Mouse (Mus musculus) olfactory bulb, adult 2 months (tissue): Measurements from ENCODE around the gene Endov. TPM values are rescaled to one million over a fixed set of nuclear protein-coding genes. Genes with fewer than 3 reads are reported as not detected.

Source experiments
- H3K27ac ChIP-seq: fragments of 200-500 bp; 2 replicates; pipeline ENCODE4 v1.5.1; 2012; ENCODE audit warnings: low read depth, low read length; ENCODE audit not compliant: insufficient read depth
- H3K4me1 ChIP-seq: fragments of 200-500 bp; 2 replicates; pipeline ENCODE4 v1.6.1; 2012; ENCODE audit warnings: low read length; ENCODE audit not compliant: control insufficient read depth, insufficient read depth
- H3K4me3 ChIP-seq: fragments of 200-500 bp; 2 replicates; pipeline ENCODE4 v1.5.1; 2012; ENCODE audit warnings: mild to moderate bottlenecking, low read depth, low read length, moderate library complexity; ENCODE audit not compliant: insufficient read depth
- CTCF ChIP-seq: fragments of 200-500 bp; IDR thresholded peaks from 2 replicates; pipeline ENCODE4 v1.5.1; 2012; ENCODE audit warnings: low read depth, mild to moderate bottlenecking, low read length, moderate library complexity; ENCODE audit not compliant: insufficient read depth
- POLR2A ChIP-seq: fragments of 200-500 bp; IDR thresholded peaks from 2 replicates; pipeline ENCODE4 v1.6.1; 2012; ENCODE audit warnings: mild to moderate bottlenecking, low read depth, low read length, moderate library complexity; ENCODE audit not compliant: insufficient read depth
- WGBS: fragments of 180-500 bp; shearing (Covaris S2); methylation state at CpG from one replicate; pipeline ENCODE4 v1.1.7; 2018; 5-methylcytosine and 5-hydroxymethylcytosine counted together
- polyA plus RNA-seq: library from polyadenylated mRNA; stranded (reverse); fragments of >200 nt; gene quantifications from 2 replicates; pipeline ENCODE4 v1.2.4, GENCODE M21; 2012; ENCODE audit warnings: low replicate concordance; ENCODE audit not compliant: missing spikeins, insufficient read depth, insufficient read length

Gene Endov
- polyA plus RNA-seq, 1 experiment: not detected

- Histone ChIP-seq H3K4me3 (no peak overlapping the region), H3K4me1 (peaks cover 28% of the 10 kb centered on the region), H3K27ac (no peak overlapping the region)
- WGBS: 82% methylated on average over 5 of the region's 5 CpGs
- no peak for TF ChIP-seq POLR2A
- no peak for TF ChIP-seq CTCF
Observed at GRCm38 (mm10) chr11:119542886-119543285, 51.7 kb downstream of the Endov start.

GRCm38 (mm10) chr11:119543816-119544517, 52.8 kb downstream of the Endov start:
- Histone ChIP-seq H3K4me3 (no peak overlapping the region), H3K4me1 (peaks cover 39% of the 10 kb centered on the region), H3K27ac (no peak overlapping the region)
- TF ChIP-seq CTCF (no peak), POLR2A (no peak)
- 79% methylated on average over 15 of the region's 16 CpGs for WGBS

- Histone ChIP-seq H3K4me1 (peaks cover 46% of the 10 kb centered on the region), H3K27ac (no peak overlapping the region), H3K4me3 (no peak overlapping the region)
- TF ChIP-seq CTCF: no peak
- no peak for TF ChIP-seq POLR2A
- whole genome bisulfite sequencing: 88% methylated on average over 15 of the region's 15 CpGs
Observed at GRCm38 (mm10) chr11:119544518-119545105, 53.5 kb downstream of the Endov start.

- peak overlapping the region; percentile 24 for H3K4me3 ChIP-seq
- 81% methylated on average over 3 of the region's 3 CpGs for WGBS
- no peak overlapping the region for H3K27ac ChIP-seq
- H3K4me1 ChIP-seq: peaks cover 48% of the 10 kb centered on the region
- TF ChIP-seq CTCF (no peak), POLR2A (no peak)
Observed at GRCm38 (mm10) chr11:119545281-119545680, 54.1 kb downstream of the Endov start.

- Histone ChIP-seq H3K4me1 (peaks cover 48% of the 10 kb centered on the region), H3K4me3 (peak overlapping the region; percentile 72), H3K27ac (no peak overlapping the region)
- TF ChIP-seq POLR2A (no peak), CTCF (0 out of 2 replicates have a peak, but pooled peaks have one; percentile 14)
- WGBS: 25% methylated on average over 10 of the region's 10 CpGs
Observed at GRCm38 (mm10) chr11:119545741-119546495, 54.8 kb downstream of the Endov start.

- Histone ChIP-seq H3K27ac (no peak overlapping the region), H3K4me1 (peaks cover 48% of the 10 kb centered on the region), H3K4me3 (peak overlapping the region; percentile 72)
- TF ChIP-seq POLR2A: no peak
- no peak for TF ChIP-seq CTCF
- 4% methylated on average over 46 of the region's 46 CpGs for WGBS
Observed at GRCm38 (mm10) chr11:119546496-119547182, 55.5 kb downstream of the Endov start.

GRCm38 (mm10) chr11:119547183-119547921, 56.2 kb downstream of the Endov start, which contains the start of gene Nptx1:
Gene Nptx1 (minus strand): TSS chr11:119547753.
- Histone ChIP-seq H3K27ac (no peak within 1 kb of the TSS), H3K4me3 (peak within 1 kb of the TSS; percentile 72), H3K4me1 (peaks cover 48% of the 10 kb centered on the region)
- peak; percentile 95 for TF ChIP-seq POLR2A
- no peak for TF ChIP-seq CTCF
- WGBS: under 1% methylated on average over 90 of the region's 90 CpGs

- no peak overlapping the region for H3K27ac ChIP-seq
- TF ChIP-seq CTCF (no peak), POLR2A (no peak)
- 1% methylated on average over 39 of the region's 39 CpGs for WGBS
- peak overlapping the region; percentile 72 for H3K4me3 ChIP-seq
- H3K4me1 ChIP-seq: peaks cover 48% of the 10 kb centered on the region
Observed at GRCm38 (mm10) chr11:119547951-119548591, 56.9 kb downstream of the Endov start.
